Mouse (Mus musculus) small intestine, adult 2 months (tissue): ENCODE data around the gene Tnfrsf1a.

ENCODE experiments used
- CTCF ChIP-seq: fragments of 200-500 bp; IDR thresholded peaks from 2 replicates; pipeline ENCODE4 v1.5.1; 2012; ENCODE audit warnings: low read depth, mild to moderate bottlenecking, control low read depth, inconsistent platforms, low read length, moderate library complexity, mixed read lengths; ENCODE audit not compliant: insufficient replicate concordance, insufficient read length; ENCODE audit errors: extremely low read depth
- POLR2A ChIP-seq: fragments of 200-500 bp; IDR thresholded peaks from 2 replicates; pipeline ENCODE4 v1.6.1; 2012; ENCODE audit warnings: low read depth, mild to moderate bottlenecking, control low read depth, inconsistent platforms, low read length, moderate library complexity

DNA sequence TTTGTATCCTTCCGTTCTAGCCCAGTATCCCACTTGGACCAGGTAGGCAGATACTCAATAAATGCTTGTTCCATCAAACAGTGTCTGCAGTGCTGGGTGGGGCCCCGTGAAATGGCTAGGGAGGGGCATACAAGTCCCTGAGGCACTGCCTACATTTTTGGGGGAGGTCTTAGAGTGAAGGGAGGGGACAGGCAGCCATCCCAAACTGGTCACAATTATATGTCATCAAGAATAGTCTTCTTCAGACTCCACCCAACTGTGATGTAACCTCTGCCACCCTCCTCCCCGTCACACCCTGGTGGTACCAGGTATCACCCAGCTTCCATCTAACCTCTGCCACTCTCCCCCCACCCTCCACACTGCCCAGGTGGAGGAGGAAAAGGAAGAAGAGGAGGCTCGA, 4.3 kb upstream of the Tnfrsf1a start:
- no peak for TF ChIP-seq POLR2A
- TF ChIP-seq CTCF = no peak
